Mouse (Mus musculus): ENCODE results near the gene Ston1.

Ston1 gene

GRCm38 (mm10) chr17:88588228-88588627, 9.3 kb upstream of the Ston1 start:
- no peak for DNase-seq

GRCm38 (mm10) chr17:88590251-88590650, 7.2 kb upstream of the Ston1 start:
- no peak for DNase-seq

GRCm38 (mm10) chr17:88595071-88595470, 2.4 kb upstream of the Ston1 start:
- DNase-seq: no peak

GRCm38 (mm10) chr17:88596068-88596467, 1.4 kb upstream of the Ston1 start:
- no peak for DNase-seq

- peak; percentile 92 for DNase-seq
Observed at GRCm38 (mm10) chr17:88596544-88597221, 801 bp upstream of the Ston1 start.

GRCm38 (mm10) chr17:88598056-88598420, 554 bp downstream of the Ston1 start:
- no peak for DNase-seq

GRCm38 (mm10) chr17:88598570-88599368, 1.3 kb downstream of the Ston1 start:
- DNase-seq: peak; percentile 91

GRCm38 (mm10) chr17:88600492-88601026, 3.1 kb downstream of the Ston1 start:
- peak; percentile 91 for DNase-seq

- DNase-seq: no peak
Observed at GRCm38 (mm10) chr17:88603943-88604342, 6.5 kb downstream of the Ston1 start.

GRCm38 (mm10) chr17:88606056-88606455, 8.6 kb downstream of the Ston1 start:
- DNase-seq: no peak

- DNase-seq: no peak
Observed at GRCm38 (mm10) chr17:88609361-88609760, 11.9 kb downstream of the Ston1 start.

- no peak for DNase-seq
Observed at GRCm38 (mm10) chr17:88611057-88611456, 13.6 kb downstream of the Ston1 start.

- no peak for DNase-seq
Observed at GRCm38 (mm10) chr17:88613172-88613571, 15.7 kb downstream of the Ston1 start.

GRCm38 (mm10) chr17:88613721-88614120, 16.2 kb downstream of the Ston1 start:
- no peak for DNase-seq

GRCm38 (mm10) chr17:88614234-88614633, 16.8 kb downstream of the Ston1 start:
- peak; percentile 94 for DNase-seq

- DNase-seq: no peak
Observed at GRCm38 (mm10) chr17:88614733-88615132, 17.2 kb downstream of the Ston1 start.

- DNase-seq: no peak
Observed at GRCm38 (mm10) chr17:88615492-88616155, 18.1 kb downstream of the Ston1 start.

GRCm38 (mm10) chr17:88620935-88621334, 23.5 kb downstream of the Ston1 start:
- peak; percentile 2 for DNase-seq

GRCm38 (mm10) chr17:88621374-88621773, 23.9 kb downstream of the Ston1 start:
- peak; percentile 53 for DNase-seq

GRCm38 (mm10) chr17:88622711-88623110, 25.2 kb downstream of the Ston1 start:
- DNase-seq: peak; percentile 71

GRCm38 (mm10) chr17:88624386-88624785, 26.9 kb downstream of the Ston1 start:
- peak; percentile 87 for DNase-seq

- DNase-seq: peak; percentile 84
Observed at GRCm38 (mm10) chr17:88625350-88625749, 27.9 kb downstream of the Ston1 start.

- DNase-seq: peak; percentile 90
Observed at GRCm38 (mm10) chr17:88625931-88626330, 28.4 kb downstream of the Ston1 start.
